Mouse (Mus musculus) v-Abl transformed pro-B cells (cell line): ENCODE measurements at regions not wholly inside any gene's neighbourhood (a gene's known extent, or its start where the extent isn't known, plus 50 kb on each side); places are given as distances from the start of the nearest gene placed in this dataset.
"Not testable (repeated sequence)": the region's sequence is repeated elsewhere in the genome, so short reads cannot be mapped to it uniquely, and the experiment has no call there.

Experiments used
- in situ Hi-C, 2 experiments: fragments of 400-800 bp; cut with MboI; formaldehyde crosslinking; loops; one replicate each; pipeline ENCODE4 v1.15.1; 2025; ENCODE audit not compliant: unreplicated experiment in 2 of 2

DNA sequence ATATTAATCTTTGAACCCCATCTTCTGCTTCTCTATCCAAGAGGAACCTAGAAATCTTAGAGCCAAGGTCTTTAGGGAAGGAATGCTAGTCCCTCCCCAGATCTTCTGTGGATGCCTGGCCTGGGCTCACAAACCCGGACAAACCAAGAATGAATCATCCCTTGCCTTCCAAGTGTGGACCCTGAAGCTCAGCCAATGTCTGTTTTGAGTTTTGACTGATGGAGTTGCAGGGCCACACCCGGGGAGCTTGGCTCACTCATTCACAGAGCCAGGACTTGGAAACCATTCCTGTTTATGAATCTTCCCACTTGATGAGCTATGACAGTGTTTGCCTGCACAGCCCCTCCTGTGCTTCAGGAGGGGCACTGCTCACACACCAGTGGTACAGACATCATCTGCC is 230.4 kb downstream of the Lpin1 start:
- in situ Hi-C loops: loop anchor here (5.0 to 10.0 kb wide), 6 partner anchors 54 to 846 kb away; partner anchors contain the start of gene Trib2 (in 1 of the 2)

DNA sequence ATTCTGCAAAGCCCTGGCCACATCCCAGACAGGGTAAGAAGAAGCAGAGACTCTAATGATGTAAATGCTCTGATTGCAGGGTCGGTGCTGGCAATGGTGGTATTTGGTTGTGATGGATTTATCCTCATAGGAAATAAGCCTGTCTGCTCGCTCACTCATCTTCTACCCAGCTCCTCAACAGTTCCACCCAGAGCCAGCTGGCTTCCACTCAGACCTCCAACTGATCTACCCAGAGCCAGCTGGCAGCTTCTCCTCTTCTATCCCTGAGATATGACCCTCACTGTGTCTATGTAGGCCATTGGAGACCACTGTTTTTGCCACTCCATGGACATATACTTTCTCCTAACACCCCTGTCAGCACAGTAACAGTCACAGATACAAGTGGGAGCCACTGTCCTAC is 231.4 kb downstream of the Lpin1 start:
- in situ Hi-C loops: loop anchor here (5.0 to 10.0 kb wide), 3 partner anchors 562 to 845 kb away; partner anchors contain the start of gene Trib2 (in 1 of the 2)

DNA sequence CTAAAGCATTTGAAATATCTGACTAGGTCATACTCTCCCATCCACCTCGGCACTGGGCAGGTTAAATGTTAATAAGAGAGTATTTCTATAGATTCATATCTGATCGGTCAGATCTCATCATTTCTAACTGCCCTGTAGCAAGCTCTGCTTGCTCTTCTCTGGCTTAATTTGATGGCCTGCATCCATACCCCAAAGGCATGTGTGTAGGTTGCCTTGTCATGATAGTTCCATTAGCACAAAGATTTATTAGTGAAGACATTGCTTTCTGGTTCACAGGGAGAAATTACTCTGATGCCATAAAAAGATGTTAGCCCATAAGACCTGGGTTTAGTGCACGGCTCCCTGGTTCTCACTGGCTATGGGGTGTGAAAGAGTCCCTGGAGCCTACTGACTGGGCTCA is 232.3 kb downstream of the Lpin1 start:
- in situ Hi-C loops: loop anchor here (5.0 to 10.0 kb wide), 3 partner anchors 561 to 844 kb away; partner anchors contain the start of gene Trib2 (in 1 of the 2)

DNA sequence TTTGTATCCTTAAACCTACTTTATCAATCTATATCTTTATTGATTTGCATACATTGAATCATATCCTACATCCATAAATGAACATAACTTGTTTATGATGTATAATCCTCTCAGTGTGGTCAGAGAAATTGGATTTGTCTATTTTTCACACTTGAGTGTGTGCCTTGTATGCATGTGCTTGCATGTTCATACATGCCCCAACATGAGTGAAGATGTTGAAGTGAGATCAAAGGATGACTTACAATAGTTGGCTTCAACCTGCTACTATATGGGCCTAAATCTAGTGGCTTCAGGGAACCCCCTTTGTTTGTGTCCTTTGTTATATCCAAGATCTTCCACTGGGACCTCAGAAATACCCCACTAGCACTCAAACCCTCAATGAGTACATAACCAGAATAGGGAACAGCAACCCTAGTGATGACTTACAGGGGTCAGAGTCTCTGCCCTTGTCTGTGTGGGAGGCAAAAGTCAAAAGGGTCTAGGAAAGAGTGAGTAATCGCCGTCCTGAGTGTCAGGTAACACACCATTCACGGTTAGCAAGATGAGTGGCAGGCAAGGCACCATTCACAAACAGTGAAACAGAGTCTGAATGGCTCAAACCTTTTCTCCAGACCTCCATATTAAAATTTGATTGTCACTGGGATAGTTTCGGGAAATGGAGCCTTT is 236.3 kb downstream of the Lpin1 start:
- in situ Hi-C loops: loop anchor here in 1 of 2 experiments (10.0 kb wide), 2 partner anchors 770 to 840 kb away; no protein-coding TSS in a partner anchor

DNA sequence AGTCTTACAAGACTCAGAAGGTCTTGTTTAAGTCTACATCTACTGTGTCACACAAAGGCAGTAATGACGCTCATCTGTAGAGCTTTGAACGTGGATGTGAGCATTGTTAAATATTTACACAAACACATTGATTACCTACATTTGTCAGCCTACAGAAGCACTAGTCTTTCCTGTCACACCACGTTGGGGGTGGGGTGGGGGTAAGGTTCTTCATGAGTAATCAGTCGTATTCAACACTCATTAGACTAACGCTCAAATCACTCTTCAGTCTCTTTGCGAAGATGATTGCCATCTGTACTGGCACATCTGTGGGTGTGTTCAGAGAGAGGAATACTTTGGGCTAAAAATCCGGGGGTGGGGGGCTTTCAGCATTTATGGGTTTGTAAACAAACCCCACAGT is 240.7 kb downstream of the Lpin1 start:
- in situ Hi-C loops: loop anchor here in 1 of 2 experiments (10.0 kb wide), 2 partner anchors 765 to 835 kb away; no protein-coding TSS in a partner anchor

DNA sequence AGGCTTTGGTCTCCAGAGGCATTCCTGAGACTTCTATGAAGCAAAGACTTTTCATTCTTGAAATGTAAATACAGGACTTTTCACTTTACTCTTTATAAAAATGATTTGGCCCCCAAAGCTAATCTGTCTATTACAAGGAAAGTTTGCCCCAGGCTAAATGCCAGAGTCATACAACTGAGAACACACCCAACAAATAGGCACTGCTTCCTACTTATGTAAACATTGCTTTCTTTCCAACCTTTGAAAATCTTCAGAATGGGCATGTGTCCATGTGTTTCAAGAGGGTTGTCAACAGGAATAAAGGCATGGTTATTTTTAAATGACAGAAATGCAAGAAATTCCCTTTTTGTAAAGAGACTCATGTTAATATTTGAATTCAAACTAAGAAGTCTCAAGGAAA is 248.4 kb downstream of the Lpin1 start:
- in situ Hi-C loops: no loop called here

DNA sequence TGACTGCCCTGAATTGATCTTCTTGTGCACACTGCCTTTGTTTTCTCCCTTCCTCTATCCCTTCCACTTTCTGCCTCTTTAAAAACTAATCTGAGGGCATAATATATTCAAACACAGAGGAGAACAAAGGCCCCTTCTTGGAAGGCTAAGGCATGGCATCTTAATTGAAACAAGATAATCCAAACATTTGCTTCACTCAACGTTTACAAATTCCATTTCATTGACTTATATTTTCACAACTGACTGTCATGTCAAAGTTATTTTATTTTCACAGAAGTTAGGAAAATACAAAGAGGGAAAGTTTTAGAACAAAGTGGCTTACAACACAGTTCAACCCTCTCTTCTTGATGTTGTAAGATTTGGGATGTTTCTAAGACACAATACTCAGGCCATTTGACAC is 251.9 kb downstream of the Lpin1 start:
- in situ Hi-C loops: no loop called here

DNA sequence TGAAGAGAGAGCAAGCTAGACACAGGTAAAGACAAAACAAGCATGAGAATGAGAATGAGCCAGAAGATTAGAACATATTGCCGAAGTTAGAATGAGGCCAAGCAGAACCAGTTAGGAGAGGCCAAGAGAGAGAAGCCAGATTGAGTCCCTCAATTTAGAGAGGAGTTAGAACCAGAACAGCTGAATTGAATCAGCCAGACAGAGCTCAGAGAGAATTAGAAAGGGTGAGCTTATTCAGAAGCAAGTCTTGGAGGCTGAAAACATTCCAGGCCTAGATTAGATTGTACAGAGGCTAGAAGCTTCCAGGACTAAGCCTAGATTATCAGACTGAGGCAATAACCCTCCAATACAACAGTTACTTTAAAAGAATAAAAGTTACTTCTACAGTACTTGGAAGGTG is 256.1 kb downstream of the Lpin1 start:
- in situ Hi-C loops: no loop called here

DNA sequence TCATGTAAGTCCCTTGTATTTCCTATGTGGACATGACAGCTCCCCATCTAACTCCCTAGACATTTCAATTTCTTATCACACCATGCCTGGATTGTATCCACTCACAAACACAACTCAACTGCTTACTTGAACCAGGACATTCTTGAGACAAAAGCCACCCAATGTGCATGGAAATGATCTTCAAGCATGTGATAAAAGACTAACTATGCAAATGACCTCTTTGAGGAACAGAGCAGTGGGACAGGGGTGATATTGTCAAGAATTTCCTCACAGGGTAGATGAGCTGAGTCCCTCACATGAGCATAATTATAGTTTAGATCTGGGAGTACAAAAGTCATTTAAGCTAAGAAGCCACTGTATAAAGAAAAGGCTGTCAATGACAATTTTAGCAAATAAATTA is 259.0 kb downstream of the Lpin1 start:
- in situ Hi-C loops: no loop called here

DNA sequence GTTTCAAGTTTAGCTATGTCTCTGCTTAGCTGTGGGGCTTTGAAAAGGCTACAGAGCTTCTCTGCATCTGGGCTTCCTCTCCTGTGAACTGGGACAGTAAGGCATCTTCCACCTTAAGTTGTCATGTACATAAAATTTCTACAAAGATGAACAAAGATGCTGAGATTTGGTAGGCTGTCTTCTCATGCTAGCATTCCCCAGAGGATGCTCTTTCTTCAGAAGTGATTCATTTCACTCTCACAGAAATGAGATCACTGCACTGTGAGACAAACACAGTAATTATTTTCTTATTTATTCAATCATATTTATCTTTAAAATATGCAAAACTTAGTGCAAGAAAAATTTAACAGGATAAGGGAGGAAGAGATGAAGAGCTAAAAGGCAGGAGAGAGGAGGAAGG is 261.5 kb downstream of the Lpin1 start:
- in situ Hi-C loops: no loop called here

DNA sequence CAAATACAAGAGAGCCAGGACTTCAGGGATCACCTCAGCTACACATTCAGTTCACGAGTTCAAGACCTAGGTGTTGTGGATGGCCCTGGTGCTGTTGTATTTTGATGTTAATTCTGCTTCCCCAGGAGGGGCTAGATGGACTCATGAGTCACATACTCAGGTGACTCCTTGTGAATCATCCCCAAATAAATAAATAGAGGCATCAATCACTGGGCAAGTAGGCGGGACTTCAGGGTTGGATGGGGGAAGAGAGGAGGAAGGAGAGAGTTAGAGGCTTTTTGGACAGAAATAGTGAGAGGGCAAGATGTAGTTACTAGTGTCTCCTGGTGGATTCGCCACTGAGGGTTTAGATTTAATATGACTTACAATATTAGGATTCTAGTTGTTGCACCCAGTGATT is 266.7 kb downstream of the Lpin1 start:
- in situ Hi-C loops: no loop called here

DNA sequence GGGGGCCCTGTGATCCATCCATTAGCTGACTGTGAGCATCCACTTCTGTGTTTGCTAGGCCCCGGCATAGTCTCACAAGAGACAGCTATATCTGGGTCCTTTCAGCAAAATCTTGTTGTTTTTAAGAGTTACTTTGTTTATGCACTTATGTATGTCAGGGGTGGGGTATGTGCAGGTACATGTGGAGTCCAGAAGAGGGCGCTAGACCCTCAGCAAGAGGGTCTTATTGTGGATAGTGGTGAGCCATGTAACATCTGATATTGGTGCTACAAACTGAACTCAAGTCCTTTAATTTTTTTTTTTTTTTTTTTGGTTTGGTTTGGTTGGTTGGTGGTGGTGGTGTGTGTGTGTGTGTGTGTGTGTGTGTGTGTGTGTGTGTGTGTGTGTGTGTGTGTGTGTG is 268.7 kb downstream of the Lpin1 start:
- in situ Hi-C loops: not testable (repeated sequence)

DNA sequence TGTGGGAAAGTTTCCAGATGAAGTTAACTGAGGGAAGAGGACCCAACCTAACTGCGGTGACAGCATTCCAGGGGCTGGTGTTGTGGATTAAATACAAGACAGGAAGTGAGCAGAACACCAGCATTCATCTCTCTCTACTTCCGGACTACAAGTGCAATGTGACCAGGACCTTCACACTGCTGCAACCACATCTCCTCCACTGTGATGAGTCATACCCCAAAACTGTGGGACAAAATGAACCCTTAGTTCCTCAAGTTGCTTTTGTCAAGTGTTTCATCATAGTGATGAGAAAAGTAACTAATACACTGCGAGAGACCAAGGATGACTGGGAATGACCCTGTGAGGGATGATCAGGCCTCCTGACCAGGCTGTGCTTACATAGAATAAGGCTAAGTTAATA is 279.3 kb downstream of the Lpin1 start:
- in situ Hi-C loops: no loop called here

DNA sequence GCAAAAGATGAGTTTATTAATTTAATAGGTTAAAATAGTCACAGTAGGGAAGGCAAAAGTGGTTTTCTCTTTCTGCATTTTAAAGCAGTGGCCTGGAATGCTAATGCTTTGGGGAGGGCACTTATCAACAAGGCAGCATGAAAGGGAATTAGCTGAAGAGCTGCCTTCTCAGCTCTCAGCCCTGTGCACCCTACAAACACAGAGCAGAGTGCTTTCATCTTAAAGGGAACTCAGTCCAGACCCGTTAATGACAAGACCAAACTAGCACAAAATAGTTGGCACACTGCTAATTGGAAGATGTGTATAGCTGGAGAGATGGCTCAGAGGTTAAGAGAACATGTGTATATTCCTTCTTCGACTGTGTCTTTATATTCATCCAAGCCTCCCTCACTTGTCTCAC is 281.6 kb downstream of the Lpin1 start:
- in situ Hi-C loops: no loop called here

DNA sequence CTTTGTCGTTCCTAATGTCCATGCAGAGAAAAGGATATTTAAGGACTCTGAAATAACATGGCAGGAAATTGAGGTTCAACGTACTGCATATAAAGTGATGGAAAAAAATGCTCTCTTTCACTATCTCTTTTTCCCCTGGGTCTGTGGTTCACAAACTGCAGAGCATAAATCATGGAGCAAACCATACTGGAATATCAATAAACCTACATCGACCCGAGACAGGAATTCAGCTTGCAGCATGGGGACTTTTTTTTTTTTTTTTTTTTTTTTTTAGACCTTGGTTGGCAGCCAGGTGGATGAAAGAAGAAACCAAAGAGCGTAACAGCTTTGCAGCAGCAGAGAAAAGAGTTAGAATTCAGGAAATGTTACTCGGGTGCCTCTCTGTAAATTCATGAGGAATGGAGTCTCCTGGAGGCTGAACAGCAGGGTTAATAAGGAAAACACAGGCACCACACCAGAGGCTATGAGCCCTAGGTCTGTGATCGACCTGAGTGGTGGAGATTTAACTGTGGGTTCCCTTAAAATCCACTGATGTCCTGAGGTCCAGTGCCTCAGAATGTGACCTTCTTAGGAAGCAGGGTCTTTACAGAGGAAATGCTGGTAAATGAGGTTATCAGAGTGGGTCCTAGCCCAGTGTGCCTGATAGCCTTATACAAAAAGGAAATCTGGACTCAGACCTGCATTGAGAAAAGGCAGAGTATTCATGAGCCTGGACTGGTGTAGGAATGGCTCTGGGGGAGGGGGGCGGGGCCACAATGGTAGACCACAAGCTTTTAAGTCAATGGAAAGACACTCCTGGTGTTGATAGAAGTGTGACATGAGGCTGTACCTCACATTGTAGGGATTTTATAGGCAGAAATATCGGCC is 290.0 kb downstream of the Lpin1 start:
- in situ Hi-C loops: no loop called here

DNA sequence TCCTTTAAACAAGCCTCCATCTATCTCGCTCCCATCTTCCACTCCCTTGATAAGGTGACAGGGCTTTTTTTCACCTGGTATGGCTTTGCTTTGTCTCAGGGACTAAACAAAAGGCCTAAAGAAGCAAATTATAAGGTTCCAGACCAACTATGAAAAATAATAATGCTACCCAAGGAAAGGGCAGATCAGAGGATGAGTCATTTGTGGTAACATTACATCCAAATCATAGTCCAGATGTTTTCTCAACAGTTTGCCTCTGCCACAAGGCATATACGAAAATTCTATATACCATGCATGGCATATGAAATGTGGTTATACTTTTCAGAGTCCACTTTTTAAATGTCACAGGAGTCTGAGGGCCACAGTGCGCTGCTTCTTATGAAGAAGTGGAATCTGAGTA is 302.7 kb downstream of the Lpin1 start:
- in situ Hi-C loops: no loop called here

DNA sequence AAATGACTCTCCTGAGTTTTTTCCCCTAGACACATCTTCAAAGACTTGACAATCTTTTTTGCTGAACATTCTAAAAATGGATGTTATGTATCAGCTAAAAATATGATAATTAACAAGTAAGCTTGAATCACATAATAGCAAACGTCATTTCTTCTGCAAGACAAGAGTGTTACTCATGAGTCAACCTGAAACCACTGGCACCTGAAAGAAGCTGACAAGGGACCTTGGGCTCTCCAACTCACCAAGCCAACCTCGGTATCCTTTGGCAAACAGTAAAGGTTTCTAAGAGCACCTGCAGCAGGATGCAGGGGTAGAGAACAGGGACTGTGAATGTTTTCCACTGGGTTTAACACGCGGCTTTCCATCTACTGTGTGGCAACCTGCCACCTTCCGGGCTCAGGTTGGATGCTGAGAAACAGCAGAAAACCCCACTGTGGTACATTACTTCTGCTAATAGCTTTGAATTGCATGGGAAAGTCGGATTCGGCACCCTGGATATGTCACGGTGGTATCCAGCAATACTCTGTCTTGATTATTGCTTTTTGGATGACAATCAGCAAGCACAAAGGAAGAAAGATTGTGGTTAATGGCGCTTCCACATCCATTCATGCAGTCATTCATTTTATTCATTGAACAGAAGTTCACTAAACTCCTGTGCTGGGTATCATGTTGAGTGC is 305.9 kb downstream of the Lpin1 start:
- in situ Hi-C loops: no loop called here

DNA sequence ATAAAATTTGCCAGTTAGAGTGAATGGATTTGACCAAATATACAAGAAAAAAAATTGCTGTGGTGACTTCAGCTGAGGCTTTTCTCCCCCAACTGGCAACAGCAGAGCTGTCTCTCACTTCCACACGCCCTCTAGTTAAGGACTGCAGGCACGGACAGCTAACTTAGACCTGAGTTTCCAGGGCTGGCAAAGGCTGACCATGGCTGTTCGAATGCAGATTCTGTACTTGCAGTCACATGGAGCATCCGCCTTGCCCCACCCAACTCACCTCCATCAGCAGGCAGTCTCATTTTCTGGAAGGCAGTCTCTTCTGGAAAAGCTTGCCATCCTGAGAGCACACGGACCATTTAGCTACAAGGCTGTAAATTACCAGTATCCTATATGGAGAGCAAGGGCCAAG is 325.7 kb downstream of the Lpin1 start:
- in situ Hi-C loops: no loop called here

DNA sequence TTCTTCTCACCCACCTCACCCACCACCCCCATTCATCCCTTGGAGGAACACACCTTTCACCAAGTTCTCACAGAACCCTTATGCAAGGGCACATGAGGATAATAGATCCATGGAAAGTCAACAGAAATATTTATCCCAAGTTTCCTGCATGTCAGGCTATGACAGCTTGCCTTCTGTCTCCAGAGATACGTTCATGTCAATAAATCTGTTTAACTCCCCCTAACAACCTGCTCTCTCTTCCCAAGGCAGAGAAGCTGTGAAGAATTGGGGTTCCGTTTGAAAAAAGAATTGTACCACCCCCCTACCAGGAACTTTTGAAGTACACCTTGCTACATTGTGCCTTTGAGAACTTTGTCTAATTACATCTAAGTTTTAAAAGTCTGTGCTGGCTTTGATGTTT is 331.6 kb downstream of the Lpin1 start:
- in situ Hi-C loops: no loop called here

DNA sequence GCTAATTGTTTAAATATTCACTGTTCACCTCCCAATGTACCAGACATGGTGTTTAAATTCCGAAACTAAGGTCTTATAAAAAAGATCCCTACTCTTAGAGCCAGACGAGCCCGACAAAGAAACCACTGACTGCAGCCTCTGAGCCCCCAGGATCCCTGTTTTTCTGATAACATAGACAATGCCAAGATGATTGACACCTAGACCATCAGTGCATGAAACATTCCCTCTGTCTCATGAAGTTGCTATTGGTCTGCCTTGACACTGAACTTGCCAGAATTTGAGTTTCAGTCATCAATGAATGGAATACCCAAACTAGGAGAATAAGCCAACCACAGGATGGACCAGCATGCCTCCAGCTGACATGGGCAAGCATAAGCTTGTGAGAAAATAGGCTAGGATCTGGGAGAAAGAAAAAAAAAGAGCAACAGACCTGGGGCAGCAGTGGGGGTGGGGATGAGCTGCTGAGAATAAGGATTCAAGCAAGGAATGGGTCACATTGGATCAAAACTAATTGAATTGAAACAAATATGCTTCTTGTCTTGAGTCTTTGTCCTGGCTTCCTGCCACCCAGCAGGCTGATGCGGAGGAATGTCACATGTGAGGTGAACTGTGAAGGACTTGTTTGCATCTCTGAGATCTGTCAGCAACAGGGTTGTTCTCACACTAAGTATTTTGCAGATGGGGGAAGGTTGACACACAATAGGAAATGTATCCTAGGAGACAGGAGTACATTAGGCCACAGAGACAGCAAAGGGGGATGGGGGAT is 333.0 kb downstream of the Lpin1 start:
- in situ Hi-C loops: no loop called here
